Mouse (Mus musculus): ENCODE results near the gene Qrich1. TPM values are rescaled to one million over a fixed set of nuclear protein-coding genes. Genes with fewer than 3 reads are reported as not detected.
A peak's percentile ranks its signal among the peaks of the same experiment; 100 is the strongest.

The Qrich1 gene
- polyA plus RNA-seq, 1 experiment: 108 TPM

DNA sequence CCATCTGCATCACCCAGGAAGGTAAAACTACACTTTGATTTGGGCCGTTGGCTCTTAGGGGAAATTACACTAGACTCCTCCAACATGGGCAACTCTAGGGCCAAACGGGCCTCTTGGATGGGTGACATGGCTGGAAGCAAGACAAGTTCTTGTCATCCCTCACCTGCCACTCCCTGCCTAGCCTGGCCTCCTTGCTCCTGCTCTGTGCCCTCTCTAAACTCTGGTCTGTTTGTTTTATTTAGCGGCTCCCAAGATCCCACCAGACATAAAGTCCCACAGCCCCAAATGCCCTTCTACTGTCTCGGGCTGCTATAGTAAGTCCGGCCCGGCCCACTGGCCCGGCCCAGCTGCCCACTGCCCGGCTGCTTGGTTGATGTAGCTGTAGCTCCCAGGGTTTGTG lies 47.1 kb downstream of the Qrich1 start:
- DNase-seq (ENCODE audit: low read depth): no peak

DNA sequence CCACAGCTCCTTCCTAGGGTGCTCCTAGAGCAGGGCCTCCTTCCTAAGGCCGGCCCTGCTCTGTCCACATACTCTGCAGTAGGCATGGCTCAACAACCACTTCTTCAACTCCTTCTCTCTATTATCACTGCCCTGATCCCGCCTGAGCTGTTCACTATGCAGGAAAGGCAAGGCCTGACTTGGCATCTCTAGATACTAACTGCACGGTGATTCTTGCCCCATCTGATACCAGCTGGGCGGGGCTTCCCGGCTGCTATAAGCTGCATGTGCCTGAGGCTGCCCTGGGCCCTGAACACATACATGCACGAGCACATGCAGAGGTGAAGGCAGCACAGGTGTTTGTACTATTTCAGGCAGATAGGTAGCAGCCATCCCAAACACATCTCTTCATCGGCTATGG lies 47.5 kb downstream of the Qrich1 start:
- DNase-seq (ENCODE audit: low read depth): no peak

DNA sequence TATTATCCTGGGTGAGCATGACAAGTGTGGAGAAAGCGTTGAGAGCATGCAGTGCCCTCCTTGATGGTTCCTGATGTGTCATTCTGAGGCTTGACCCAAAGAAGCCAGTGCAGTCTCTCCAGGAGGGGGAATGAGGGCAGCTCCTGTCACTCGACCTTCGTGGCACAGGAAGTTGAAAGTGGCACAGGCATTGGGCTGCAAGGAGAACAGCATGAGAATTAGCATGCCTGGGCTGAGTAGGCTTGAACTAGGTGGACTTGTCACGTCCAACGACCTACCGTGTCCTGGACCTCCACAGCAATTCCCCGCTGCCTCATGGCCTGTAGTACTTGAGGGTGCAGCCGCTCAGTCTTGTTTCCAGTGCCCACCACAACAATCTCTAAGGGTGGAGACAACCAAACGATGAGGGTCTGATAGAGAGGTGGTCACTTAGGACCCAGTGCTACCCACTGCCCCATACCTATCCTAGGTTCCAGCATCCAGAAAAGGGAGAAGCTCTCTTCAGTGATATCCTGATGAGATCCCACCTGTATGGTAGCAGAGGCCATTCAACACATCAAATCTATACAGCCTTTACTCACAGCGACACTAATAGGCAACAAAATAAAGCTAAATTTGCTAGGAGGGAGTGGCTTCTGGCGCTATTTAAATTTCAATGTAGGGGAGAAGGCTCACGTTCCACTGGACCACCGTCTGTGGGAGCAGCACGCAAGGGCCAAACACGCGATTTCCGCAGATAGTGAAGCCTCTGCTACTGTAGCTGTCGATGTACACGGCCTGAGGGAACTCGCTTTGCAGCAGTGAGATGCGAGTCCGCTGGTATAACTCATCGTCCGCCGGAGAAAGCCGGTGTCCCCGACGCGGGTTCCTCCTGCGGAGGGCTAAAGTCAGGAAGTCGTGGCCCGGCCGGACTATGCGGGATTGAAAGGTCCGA lies 49.5 kb downstream of the Qrich1 start:
- no peak for DNase-seq (ENCODE audit: low read depth)

DNA sequence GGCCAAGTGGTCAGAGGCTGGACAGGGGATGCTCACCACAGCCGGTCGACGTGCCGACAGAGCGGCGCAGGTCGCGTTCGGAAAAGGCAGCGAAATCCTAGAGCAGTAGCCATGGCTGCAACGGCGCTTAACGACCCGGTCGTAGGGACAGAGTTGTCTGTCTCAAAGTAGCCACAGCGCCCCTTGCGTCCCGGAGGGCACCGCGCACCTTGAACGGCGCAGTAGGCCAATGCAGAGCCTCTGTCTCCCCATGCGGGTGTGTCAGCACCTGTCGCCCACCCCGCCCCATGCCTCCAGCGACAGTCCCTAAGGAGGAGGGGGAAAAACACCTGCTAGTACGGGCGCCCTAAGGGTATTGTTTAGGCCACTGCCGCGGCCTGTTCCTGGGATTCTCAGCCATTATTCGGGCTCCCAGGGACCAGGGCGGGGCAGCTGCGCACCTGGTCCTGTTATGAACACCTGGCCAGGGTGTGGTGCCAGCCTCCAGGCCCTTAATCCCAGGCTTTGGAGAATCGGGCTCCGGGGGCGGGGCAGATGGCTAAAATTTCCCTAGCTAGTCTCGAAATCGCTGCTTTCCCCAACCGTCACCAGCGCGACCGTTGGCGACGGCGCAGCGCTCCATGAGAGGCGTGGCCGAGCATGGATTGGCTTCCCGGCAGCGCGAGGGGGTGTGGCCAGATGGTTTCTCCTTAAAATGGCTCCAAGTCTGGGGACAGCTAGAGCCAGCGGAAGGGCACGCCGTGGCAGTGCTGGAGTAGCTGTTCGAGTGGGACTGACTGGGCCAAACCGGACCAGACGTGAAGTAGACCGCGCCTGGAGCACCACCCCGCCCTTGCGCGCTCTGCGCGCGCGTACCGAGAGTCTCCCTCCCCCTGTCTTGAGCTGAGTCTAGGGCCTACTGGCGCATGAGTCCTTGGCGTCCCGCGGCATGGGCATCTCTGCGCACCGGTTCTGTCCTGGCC lies 50.5 kb downstream of the Qrich1 start, which contains the start of gene Ndufaf3:
Gene Ndufaf3 (minus strand): TSS at position 620 of the 962 bp plus-strand sequence.
- peak; percentile 79 for DNase-seq (ENCODE audit: low read depth)

DNA sequence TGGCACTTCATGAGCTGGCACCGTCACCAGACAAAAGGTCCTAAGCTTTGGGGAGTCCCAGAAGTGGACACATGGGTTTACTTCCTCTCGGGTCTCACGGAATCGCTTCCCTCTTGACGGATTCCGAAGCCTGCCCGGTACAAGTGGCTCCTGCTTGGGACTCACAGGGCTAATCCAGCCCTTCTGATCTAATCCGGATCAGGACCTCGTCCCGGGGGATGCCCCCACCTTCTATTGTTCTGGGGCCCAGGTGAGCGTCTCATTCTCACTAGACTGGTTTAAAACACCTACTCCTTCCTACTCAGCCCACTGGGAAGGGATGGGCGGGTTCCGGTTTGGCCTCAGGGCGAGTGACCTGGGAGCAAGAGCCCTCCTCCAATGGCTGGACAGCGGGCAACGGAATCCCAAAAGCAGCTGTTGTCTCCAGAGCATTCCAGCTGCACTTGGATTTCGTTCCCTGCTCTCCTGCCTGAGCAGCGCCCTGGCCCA lies 51.4 kb downstream of the Qrich1 start:
- DNase-seq (ENCODE audit: low read depth): no peak

DNA sequence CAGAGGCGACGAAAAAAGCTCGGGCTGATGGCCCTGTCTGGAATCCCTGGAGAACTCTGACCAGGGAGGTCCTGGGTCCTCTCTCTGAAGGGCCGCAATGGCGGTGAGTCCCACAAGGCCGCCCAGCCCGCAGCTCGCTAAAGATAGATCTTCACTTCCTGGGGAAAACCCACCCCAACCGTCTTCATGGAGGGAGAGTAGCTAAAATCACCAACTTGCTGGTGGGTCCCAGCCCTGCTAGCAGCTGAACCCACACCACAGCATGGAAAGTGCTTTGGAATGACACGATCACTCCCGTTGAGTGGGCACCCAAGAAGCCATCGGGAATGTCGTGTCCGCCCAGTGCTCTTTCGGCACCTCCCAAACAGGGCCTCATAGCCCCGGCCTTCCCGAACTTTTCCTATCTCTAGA lies 51.9 kb downstream of the Qrich1 start:
- DNase-seq (ENCODE audit: low read depth): no peak

DNA sequence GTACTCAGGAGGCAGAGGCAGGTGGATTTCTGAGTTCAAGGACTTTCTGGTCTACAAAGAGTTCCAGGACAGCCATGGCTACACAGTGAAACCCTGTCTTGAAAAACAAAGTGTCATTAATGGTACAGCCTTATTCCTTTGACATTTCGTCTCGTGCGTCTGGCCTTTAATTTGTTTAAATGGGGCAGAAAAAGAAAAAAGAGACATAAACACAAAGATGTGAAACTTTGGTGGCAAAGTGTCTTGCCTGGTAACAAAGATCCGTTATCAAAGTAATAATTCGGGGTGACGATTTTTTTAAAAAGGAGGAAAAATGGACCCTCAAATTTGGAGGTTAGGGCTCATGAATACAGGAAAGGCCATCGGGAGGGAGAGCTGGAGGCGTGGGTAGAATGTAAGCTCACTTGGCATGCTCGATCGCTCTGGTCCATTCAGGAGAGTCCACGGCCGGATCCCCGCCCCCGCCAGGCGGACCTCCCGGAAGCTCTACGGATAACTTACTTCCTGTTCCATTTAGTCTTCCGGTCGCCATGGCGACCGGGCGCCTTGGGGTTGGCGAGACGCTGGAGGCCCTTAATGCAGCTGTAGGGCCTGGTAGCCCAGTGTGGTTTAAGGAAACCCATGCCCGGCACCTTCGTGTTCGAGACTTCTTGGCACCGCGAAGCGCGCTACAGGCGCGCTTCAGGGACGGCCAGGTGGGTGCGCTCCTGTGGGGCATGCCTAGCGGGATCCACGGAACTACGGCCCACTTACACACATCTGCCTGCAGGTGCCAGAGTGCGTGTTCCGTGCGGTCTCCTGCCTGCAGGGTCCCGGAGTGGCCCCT lies 53.0 kb downstream of the Qrich1 start, which contains the start of gene Dalrd3:
Gene Dalrd3 (plus strand): TSS at position 506 of the 826 bp plus-strand sequence.
- no peak for DNase-seq (ENCODE audit: low read depth)

DNA sequence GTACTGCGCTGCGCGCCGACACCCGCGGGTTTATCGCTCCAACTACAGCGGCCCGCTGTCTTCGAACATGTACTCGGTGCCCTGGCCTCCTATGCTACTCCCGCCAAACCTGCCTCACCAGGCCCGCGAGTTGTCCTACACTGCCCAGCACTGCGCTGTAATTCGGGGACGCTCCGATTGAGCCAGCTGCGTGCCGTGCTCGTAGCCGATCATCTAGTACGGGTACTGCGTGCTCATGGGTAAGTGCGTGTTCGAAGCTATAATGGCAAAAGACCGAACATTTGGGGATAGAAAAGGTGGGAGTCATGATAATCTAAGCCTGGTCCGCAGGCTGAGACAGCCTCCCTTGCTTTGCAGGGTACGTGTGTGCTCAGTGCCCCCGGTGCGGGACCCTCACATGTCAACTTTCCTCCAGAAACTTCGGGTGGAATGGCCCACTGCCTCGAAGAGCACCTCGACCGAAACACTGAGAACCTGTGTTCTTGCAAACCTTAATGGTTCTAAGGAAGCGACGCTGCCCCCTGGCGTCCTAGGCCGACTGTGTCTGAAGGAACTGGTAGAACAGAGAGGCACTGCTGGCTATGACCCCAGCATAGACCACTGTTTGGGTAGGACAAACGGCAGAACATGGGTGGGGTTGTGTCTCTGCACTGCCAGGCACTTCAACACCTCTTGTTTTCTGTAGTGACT lies 53.7 kb downstream of the Qrich1 start:
- DNase-seq (ENCODE audit: low read depth): no peak

DNA sequence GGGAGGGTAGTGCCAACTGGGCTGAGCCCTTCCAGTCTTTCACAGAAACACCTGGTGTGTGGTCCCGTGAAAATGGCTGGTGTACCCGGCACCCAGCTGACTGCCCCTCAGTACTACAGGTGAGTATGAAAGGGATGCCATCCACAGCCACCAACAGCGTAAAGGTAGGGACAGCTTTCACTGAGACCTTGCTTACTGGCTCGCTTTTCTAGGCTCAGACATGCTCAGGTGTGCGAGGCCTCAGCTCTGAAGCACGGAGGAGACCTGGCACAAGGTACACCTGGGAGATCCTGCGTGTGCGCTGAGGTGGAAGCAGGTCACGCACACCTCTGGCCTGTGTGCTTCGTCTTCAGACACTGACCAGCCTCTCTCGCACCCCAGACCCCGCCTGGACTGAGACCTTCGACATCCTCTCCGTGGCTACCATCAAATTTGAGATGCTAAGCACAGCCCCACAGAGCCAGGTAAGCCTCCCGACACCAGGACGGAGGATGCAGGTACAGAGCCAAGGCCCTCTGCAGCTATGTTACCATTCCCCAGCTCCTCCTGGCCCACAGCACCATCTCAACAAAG lies 54.9 kb downstream of the Qrich1 start:
- no peak for DNase-seq (ENCODE audit: low read depth)

DNA sequence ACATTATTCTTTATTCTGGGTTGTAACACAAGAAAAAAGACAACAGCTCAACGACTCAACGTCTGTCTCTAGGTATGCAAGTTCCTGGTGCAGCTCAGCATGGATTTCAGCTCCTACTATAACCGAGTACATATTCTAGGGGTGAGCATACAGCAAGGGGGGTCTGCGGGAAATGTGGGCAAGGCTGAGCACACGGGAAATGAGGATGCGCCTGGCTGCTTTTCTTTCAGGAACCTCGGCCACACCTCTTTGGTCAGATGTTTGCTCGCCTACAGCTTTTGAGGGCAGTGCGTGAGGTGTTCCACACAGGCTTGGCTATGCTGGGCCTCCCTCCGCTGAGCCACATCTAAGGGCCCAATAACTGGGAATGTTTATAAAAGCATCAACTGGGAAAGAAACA lies 55.7 kb downstream of the Qrich1 start:
- no peak for DNase-seq (ENCODE audit: low read depth)

DNA sequence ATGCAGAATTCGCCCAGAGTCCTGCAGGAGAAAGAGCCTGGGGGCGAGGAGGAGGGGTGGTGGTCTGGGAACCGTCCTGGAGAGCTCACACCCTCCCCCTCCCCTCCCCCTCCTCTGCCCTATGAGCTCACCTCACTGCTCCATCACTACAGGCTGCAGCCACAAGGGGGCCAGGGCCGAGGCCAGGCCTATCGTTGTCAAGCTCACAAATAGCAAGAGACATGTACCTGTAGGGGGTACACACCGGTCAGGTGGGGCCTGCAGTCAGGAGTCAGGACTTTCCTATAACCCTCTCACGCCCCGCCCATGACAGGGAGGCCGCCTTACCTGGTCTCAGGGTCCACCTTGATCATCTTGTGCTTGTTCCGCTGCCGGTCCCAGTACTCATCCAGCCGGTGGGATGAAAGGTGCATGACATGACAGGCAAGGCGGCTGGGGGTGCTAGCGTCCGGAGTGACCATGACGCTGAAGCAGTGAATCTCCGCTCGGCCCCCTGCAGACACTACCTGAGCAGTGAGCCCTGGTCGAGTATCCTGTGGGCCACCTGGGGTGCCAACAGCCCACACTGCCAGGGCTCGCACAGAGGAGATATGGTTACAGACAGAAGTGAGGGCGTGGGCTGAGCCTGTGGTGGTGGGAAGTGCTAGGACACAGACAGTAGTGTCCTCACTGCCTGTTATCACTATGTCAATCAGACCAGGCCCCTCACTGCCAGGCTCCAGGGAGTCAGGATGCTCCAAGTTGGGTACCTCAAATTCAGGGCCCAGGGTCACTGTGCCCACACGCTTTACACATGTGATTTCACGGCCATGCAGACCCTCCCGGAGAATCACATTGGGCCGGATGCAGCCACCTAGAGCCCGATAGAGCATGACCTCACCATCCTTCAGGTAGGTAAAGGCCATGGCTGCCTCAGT lies 57.4 kb downstream of the Qrich1 start:
- DNase-seq (ENCODE audit: low read depth): no peak

DNA sequence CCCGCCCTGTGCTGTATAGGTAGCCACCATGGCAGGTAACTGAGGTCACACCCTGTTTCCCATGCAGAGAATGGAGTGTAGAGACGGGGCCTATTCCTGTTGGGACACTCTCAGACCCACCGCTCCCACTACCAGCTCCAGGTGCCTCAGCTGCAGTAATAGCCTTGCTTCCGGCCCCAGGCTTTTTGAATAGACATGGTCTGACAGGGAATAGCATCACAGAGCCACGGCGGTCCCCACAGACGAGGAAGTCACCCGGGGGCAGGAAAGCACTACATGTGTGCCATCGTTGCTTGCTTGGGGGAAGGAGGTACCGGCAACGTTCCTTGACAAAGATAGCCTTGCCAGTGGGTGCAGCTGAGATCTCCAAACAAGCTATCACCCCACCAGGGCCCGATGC lies 58.3 kb downstream of the Qrich1 start:
- no peak for DNase-seq (ENCODE audit: low read depth)

DNA sequence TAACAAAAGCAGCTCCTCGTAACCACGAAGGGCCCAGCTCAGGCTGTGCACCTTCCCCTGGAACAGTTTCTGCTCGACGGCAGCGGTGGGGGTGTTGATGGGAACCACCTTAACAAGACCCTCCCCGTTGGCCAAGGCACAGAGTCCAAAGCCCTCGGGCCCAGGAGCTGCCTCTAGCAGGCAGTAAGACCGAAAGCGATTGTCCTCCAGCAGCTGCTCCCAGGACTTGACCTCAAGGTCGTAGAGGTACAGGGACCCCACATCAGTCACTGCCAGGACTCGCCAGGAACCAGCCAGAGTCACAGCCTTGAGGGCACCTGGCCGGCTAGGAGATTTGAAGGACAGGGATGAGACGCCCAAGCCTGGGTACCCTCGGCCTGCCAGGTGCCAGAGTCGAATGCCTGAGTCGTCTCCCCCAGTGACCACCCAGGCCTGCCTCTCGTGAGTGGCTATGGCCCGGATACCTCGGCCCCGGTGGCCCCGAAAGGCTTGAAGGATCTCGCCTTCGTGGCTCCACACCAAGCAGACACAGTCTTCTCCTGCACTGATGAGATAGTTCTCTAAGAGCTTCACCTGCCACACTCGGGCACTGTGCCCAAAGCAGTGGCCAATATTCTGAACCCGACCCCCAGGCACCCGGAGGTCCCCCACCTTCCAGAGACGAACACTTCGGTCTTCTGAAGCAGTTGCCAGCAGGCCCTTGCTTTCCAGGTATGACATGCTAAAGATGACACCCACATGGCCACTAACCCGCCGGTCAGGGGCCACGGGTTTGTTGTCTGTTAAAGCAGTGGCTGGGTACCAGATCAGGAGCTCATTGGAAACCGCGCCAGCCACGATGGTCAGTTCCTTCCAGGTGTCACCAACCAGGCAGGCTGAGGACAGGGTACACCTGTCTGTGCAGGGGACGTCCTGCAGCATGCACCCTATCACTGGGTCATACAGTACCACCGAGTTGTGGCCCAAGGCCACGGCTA lies 59.0 kb downstream of the Qrich1 start:
- no peak for DNase-seq (ENCODE audit: low read depth)

DNA sequence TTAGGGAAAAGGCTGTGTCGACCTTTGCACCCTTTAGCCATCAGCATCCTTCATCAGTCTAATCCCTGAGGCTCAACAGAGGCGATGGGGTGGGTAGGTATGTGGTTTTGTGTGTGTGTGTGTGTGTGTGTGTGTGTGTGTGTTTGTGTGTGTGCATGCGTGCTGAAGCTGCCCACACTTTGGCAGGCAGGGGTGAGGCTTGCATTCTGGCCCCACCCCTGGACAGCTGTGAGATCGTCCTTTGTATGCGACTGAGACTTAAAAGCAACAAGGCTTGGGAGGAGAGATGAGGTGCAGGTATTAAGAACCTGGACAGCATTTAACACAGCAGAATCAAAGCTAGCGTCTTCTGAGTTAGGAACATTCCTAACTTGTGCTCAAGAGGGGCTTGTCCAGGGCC lies 60.4 kb downstream of the Qrich1 start:
- DNase-seq (ENCODE audit: low read depth): no peak

DNA sequence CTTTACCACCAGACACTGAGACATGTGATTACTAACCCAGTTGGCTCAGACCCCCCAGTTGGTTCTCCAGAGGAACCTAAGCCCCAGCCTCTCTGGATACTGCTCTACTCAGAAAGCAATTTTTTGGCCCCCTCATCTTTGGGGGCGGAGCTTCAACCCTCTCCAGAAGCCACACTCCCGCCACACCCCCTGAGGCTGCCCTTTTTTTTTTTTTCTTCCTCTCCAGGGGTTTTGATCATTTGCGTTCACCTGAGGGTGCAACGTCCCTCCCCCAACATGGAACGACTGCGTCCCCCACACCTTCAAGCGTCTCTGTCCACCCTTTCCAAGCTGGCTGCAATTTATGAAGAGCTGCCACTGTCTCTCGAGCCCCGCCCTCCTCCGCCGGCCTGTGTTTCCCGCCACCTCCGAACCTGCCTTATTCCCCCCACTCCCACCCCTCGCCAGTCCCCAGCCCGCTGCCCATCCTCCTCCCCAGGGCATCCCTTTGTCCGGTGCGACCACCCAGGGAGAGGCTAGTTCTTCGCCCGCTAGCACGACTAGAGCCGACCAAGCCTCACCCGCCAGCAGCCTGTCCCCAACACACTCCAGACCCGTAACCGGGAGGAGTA lies 61.4 kb downstream of the Qrich1 start:
- no peak for DNase-seq (ENCODE audit: low read depth)

DNA sequence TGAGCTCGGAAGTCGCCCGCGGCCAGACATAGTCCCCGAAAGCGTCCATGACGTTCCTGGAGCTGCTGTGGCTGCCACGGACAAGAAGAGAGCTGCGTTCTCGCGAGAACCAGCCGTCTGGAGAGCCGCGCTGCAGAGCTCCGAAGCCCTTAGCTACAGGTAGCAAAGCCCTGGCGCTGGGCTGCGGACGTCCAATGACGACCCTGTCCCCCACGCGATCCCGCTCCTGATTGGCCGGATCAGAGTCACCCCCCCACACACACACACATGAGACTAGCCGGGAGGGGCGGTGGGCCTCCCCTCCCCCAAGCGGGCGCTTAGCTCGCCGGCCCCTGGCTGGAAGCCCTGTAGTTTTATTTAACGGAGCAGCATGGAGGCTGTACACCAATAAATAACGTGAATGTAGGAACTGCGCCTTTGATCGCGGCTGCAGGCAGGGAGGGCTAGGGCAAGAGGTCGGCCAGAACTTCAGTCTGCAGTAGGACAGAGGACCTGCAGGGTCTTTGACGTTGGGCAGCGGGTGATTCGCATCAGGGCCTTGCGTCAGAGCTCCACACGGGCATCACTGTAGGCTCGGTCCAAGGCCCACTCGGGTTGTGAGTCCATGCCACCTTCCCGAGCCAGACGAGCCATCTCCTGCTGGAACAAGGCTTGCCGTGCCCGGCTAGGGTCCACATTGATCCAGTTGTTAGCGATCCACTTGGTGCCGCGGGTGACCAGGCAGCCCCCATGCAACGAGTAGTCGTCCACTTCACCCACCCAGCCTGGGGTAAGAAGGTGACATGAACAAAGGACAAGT lies 62.1 kb downstream of the Qrich1 start, which contains the start of gene Wdr6:
Gene Wdr6 (minus strand): TSS at position 195 of the 799 bp plus-strand sequence.
- no peak for DNase-seq (ENCODE audit: low read depth)

DNA sequence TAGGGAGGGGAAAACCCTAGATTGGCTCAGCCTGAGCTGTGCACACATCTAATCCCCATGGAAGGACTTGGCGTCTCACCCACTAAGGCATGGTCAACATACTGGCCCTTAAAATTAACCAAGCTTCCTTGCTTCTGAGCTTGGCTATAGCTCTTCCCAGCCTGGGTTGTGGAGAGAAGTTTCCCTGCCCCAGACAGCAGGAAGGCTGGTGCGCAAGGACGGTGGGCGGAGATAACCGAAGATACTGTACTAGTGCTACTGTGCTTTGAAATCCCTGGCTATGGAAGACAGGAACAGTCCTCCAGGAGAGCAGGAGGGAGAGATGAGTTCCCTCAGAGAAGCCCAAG lies 62.7 kb downstream of the Qrich1 start:
- no peak for DNase-seq (ENCODE audit: low read depth)
